Mouse (Mus musculus): ENCODE data around the gene Sipa1l2. TPM values are rescaled to one million over a fixed set of nuclear protein-coding genes. Genes with fewer than 3 reads are reported as not detected.

Gene Sipa1l2
- polyA plus RNA-seq, 1 experiment from 2014 or later, result 7.2 TPM

DNA sequence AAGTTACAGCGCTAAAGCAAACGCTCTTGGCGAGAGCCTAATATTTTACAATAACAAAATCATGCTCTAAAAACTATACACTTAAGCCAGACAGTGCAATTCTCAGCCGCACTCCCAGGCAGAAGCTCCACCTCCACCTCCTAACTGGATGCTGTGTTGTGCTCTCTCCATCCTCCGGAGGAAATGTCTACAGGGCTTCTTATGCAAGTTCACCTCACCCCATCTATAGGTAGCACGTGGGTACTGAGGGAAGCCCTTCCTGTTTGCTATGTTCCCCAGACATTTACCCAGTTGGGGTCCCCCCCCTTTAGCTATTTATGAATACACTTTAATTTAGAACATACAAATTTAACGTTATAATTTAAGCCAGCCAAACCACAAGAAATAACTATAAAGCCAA lies 2.0 kb downstream of the Sipa1l2 start:
- peaks cover 57% of the 10 kb centered on the region for H3K79me2 ChIP-seq (ENCODE audit: inconsistent target)
- WGBS (ENCODE audit: missing documents), result 50% methylated on average over 7 of the region's 7 CpGs
- H3K4me3 ChIP-seq (ENCODE audit: inconsistent target), result no peak overlapping the region
- H3K27ac ChIP-seq, result no peak overlapping the region
- H3K36me3 ChIP-seq (ENCODE audit: inconsistent target), result no peaks in the 10 kb centered on the region

GRCm38 (mm10) chr8:125562878-125563277 lies 6.7 kb downstream of the Sipa1l2 start:
- H3K79me2 ChIP-seq (ENCODE audit: inconsistent target), result peaks cover 92% of the 10 kb centered on the region
- no peak overlapping the region for H3K4me3 ChIP-seq (ENCODE audit: inconsistent target)
- 95% methylated on average over 8 of the region's 8 CpGs for WGBS (ENCODE audit: missing documents)
- H3K27ac ChIP-seq, result no peak overlapping the region
- no peaks in the 10 kb centered on the region for H3K36me3 ChIP-seq (ENCODE audit: inconsistent target)

- no peak overlapping the region for H3K4me3 ChIP-seq (ENCODE audit: inconsistent target)
- no peaks in the 10 kb centered on the region for H3K36me3 ChIP-seq (ENCODE audit: inconsistent target)
- H3K27ac ChIP-seq, result no peak overlapping the region
- H3K79me2 ChIP-seq (ENCODE audit: inconsistent target), result peaks cover 92% of the 10 kb centered on the region
- WGBS (ENCODE audit: missing documents), result 45% methylated on average over 11 of the region's 11 CpGs
These were observed 8.7 kb downstream of the Sipa1l2 start for GRCm38 (mm10) chr8:125560825-125561490.

GRCm38 (mm10) chr8:125559066-125559653 lies 10.4 kb downstream of the Sipa1l2 start:
- Histone ChIP-seq H3K36me3 (ENCODE audit: inconsistent target) (no peaks in the 10 kb centered on the region), H3K27ac (no peak overlapping the region), H3K79me2 (ENCODE audit: inconsistent target) (peaks cover 92% of the 10 kb centered on the region), H3K4me3 (ENCODE audit: inconsistent target) (no peak overlapping the region)
- 67% methylated on average over 5 of the region's 5 CpGs for WGBS (ENCODE audit: missing documents)

GRCm38 (mm10) chr8:125558109-125559065 lies 11.2 kb downstream of the Sipa1l2 start:
- WGBS (ENCODE audit: missing documents), result 20% methylated on average over 23 of the region's 23 CpGs
- H3K79me2 ChIP-seq (ENCODE audit: inconsistent target), result peaks cover 92% of the 10 kb centered on the region
- H3K4me3 ChIP-seq (ENCODE audit: inconsistent target), result no peak overlapping the region
- no peak overlapping the region for H3K27ac ChIP-seq
- H3K36me3 ChIP-seq (ENCODE audit: inconsistent target), result no peaks in the 10 kb centered on the region

DNA sequence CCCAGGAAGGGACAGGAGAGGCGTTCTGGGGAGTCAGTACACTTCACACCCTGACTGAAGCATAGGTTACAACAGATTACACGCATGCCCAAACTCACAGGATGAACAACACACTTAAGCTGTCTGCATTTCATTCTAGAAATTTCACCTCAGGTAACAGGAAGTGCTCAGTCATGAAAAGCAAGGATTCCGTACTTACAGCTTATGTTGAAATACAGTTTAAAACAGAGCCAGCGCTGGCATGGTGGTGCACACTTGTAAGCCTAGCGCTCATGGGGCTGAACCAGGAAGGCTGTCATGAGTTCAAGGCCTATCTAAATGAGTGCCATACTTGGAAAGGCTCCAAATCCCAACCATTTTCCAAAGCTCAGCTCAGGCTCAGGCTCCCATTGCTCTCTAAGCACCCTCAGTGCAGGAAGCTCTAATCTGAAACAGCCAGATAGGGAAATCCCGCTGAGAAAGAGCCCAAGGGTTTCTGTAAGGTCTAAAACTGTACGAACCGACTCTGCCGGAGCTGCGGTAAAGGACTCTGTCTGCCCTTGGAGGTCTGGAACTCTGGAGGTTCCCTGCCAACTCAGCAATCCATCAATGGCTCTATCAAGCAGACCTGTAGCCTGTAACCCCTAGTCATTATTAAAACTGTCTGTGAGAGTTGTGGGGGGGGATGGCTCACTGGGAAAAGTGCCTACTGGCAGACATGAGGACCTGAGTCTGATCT lies 12.1 kb downstream of the Sipa1l2 start:
- H3K36me3 ChIP-seq (ENCODE audit: inconsistent target), result no peaks in the 10 kb centered on the region
- H3K27ac ChIP-seq, result no peak overlapping the region
- H3K4me3 ChIP-seq (ENCODE audit: inconsistent target), result no peak overlapping the region
- 70% methylated on average over 10 of the region's 10 CpGs for WGBS (ENCODE audit: missing documents)
- peaks cover 92% of the 10 kb centered on the region for H3K79me2 ChIP-seq (ENCODE audit: inconsistent target)

- Histone ChIP-seq H3K79me2 (ENCODE audit: inconsistent target) (peaks cover 92% of the 10 kb centered on the region), H3K27ac (no peak overlapping the region), H3K4me3 (ENCODE audit: inconsistent target) (no peak overlapping the region), H3K36me3 (ENCODE audit: inconsistent target) (no peaks in the 10 kb centered on the region)
- WGBS (ENCODE audit: missing documents), result 91% methylated on average over 5 of the region's 5 CpGs
These were observed 12.9 kb downstream of the Sipa1l2 start for GRCm38 (mm10) chr8:125556706-125557105.

DNA sequence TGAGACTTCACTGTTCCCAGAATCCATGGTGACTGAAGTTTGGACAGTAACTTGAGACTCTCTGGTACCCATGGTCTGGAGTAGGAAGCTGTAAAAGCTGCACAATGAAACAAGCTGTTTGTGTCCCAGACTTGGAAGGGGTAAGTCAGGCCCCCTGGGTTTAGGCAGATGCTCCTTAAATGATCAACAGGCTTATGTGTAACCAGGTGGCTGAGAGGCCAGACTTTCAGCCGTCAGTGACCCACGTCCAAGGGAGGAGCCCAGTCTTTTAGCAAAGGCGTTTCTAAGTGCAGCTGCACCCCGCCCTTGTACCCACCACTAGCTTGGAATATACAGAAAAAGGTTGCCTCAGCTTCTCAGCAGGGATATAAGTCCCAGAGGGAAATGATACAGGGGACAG lies 19.0 kb downstream of the Sipa1l2 start:
- H3K79me2 ChIP-seq (ENCODE audit: inconsistent target), result peaks cover 96% of the 10 kb centered on the region
- H3K36me3 ChIP-seq (ENCODE audit: inconsistent target), result no peaks in the 10 kb centered on the region
- 94% methylated on average over 4 of the region's 4 CpGs for WGBS (ENCODE audit: missing documents)
- no peak overlapping the region for H3K27ac ChIP-seq
- no peak overlapping the region for H3K4me3 ChIP-seq (ENCODE audit: inconsistent target)

- Histone ChIP-seq H3K4me3 (ENCODE audit: inconsistent target) (no peak overlapping the region), H3K27ac (no peak overlapping the region), H3K79me2 (ENCODE audit: inconsistent target) (peaks cover 95% of the 10 kb centered on the region), H3K36me3 (ENCODE audit: inconsistent target) (no peaks in the 10 kb centered on the region)
- WGBS (ENCODE audit: missing documents), result 78% methylated on average over 3 of the region's 3 CpGs
These were observed 22.3 kb downstream of the Sipa1l2 start for GRCm38 (mm10) chr8:125547296-125547695.

- 98% methylated on average over 9 of the region's 9 CpGs for WGBS (ENCODE audit: missing documents)
- H3K36me3 ChIP-seq (ENCODE audit: inconsistent target), result no peaks in the 10 kb centered on the region
- H3K27ac ChIP-seq, result no peak overlapping the region
- no peak overlapping the region for H3K4me3 ChIP-seq (ENCODE audit: inconsistent target)
- peaks cover 99% of the 10 kb centered on the region for H3K79me2 ChIP-seq (ENCODE audit: inconsistent target)
These were observed 23.7 kb downstream of the Sipa1l2 start for GRCm38 (mm10) chr8:125545866-125546265.

GRCm38 (mm10) chr8:125542893-125543613 lies 26.6 kb downstream of the Sipa1l2 start:
- peak overlapping the region; percentile 53 for H3K27ac ChIP-seq
- H3K79me2 ChIP-seq (ENCODE audit: inconsistent target), result peaks cover 99% of the 10 kb centered on the region
- no peaks in the 10 kb centered on the region for H3K36me3 ChIP-seq (ENCODE audit: inconsistent target)
- 22% methylated on average over 11 of the region's 11 CpGs for WGBS (ENCODE audit: missing documents)
- H3K4me3 ChIP-seq (ENCODE audit: inconsistent target), result no peak overlapping the region

GRCm38 (mm10) chr8:125539056-125540013 lies 30.3 kb downstream of the Sipa1l2 start:
- WGBS (ENCODE audit: missing documents), result 95% methylated on average over 11 of the region's 13 CpGs
- Histone ChIP-seq H3K4me3 (ENCODE audit: inconsistent target) (no peak overlapping the region), H3K79me2 (ENCODE audit: inconsistent target) (peaks cover 99% of the 10 kb centered on the region), H3K36me3 (ENCODE audit: inconsistent target) (no peaks in the 10 kb centered on the region), H3K27ac (no peak overlapping the region)

GRCm38 (mm10) chr8:125538265-125538664 lies 31.3 kb downstream of the Sipa1l2 start:
- Histone ChIP-seq H3K4me3 (ENCODE audit: inconsistent target) (no peak overlapping the region), H3K79me2 (ENCODE audit: inconsistent target) (peaks cover 95% of the 10 kb centered on the region), H3K36me3 (ENCODE audit: inconsistent target) (no peaks in the 10 kb centered on the region), H3K27ac (no peak overlapping the region)
- 76% methylated on average over 6 of the region's 6 CpGs for WGBS (ENCODE audit: missing documents)
